Mouse (Mus musculus) cerebellum, adult (tissue): ENCODE measurements around the gene Cd300ld3.

Source experiments
- ATAC-seq: cut with Nextera tagmentation; 2 replicates; pipeline ENCODE4 v1.9.2; 2017; ENCODE audit warnings: mild to moderate bottlenecking, moderate library complexity, mixed read lengths; ENCODE audit not compliant: insufficient number of reproducible peaks, low FRiP score, low TSS enrichment

Gene Cd300ld3

DNA sequence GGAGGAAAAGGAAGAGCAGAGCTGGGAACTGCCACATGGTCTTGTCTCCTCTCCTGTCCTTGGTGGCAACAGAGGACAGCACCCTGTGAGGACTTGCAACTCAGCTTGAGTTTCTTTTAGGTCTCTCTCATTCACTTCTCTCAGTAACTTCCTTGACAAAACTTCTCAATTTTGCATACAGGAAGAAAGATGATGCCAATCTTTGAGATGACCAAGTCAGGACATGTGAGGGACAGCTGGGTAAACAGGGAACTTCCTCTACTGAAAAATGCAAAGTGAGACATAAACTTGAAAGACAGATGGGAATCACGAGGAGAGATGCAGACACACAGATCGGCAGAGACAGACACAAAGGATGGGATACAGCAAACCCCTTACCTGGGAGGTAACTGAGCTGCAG is at the start of gene Cd300ld3:
TSS of gene Cd300ld3 (minus strand) at position 151 of the 400 bp plus-strand sequence.
- ATAC-seq: no peak

DNA sequence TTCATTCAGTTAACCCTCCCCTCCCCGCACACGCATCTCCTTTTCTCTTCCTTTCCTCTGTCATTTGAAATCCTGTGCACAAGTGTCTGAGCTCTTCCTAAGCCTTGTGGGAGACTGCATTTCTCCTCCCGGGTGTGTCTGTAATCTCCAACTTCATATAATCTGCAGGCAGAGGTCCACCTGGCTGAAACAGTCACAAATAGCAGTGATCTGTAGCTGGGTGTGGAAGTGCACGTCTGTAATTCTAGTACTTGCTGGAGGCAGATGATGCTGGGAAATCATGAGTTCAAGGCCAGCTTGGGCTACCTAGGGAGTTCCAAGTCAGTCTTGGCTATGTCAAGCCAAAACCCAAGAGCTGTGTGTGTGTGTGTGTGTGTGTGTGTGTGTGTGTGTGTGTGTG is 43.9 kb upstream of the Cd300ld3 start:
- no peak for ATAC-seq

DNA sequence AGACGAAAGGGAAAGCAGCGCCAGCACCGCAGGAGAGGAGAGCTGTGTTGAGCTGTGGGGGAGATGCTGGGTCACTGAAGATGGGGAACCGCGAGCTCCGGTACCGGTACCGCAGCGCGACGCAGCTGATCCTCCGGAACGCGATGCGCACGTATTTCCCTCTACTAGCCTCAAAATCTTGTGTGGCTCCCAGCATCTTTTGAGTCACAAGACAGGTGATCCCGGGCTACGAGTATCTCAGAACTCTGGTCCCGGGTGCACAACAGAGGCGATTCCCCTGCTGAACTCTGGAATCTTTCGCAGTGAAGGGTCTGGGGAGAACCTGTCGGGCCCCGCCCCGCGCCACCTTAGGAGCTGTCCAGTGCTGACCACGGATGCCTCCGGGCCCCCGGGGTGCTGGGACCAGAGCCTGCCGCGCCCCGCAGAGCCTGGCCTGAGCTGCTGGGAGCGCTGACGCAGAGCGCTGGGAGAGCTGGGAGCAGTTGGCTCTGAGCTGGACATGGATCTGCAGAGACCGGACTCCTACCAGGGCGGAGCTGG is 43.2 kb upstream of the Cd300ld3 start, which contains the start of gene Rab37:
TSS of gene Rab37 (plus strand) at position 70 of the 540 bp plus-strand sequence.
- peak; percentile 88; the same call in 1 of the 2 replicates for ATAC-seq

DNA sequence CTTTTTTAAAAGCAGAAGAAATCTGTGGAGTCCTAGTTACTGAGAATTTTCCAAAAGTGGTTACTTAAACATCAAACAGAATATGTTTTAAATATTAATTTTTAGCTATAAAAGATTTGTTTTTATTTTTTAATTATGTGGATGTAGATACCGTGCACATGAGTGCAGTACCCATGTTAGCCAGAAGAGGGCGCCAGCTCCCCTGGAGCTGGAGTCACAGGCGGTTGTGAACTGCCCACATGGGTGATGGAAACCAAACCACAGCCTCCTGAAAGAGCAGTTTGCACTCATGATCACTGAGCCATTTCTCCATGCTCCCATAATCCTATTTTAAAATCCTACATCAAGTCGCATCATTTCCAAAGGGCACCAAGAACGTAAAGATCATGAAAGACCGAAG is 41.6 kb upstream of the Cd300ld3 start:
- ATAC-seq: no peak

DNA sequence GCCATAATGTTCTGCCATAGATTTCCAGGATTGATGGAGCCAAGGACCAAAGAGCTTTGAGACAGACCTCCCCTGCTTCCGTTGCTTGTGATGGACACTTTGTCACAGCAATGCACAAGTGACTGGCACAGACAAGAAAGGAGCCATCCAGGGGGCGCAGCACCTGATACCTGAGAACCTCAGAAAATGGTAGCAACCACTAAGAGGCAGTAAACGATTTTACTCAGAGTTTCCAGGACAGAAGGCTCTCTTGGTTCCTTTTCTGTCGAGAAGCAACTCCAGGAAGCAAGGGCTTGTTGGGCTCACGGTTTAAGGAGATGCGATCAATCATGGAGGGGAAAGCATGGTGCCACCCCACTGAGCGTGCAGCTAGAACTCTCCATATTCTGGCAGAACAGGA is 38.0 kb upstream of the Cd300ld3 start:
- no peak for ATAC-seq

DNA sequence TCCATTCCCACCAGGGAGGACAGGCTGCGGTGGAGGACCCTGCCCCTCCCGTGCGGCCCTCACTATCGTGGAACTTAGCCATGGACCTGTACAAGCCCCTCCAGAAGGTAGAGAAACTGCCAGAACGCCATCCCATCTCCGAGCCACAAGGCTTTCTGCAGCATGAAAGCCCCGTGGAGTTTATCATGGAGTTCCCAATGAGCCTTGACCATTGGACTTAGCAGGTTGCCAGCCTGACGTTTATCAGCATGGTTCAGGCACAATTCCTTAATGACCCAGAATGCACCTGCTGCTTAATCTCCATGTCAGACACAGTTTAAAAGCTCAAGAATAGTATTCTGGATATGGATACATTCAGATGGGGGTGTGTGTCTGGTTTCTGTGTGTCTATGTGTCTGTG is 36.9 kb upstream of the Cd300ld3 start:
- ATAC-seq: no peak

DNA sequence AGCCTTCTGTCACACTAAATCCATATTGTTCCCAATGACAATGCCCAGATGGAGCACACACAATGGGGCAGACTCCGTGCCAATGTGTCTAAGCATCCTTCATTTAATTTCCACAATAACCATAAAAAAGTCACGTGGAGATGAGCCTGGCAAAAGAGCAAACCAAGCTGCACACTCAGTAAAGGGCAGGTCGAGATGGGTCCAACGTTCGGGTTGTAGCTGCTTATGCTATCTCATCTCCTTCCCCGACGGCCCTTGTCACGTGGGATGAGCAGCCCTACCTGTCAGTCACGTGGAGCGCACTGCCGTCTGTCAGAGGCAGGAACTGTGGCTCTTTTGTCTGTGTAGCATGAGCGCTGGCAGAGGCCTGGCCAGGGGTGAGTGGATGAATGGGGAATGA is 36.4 kb upstream of the Cd300ld3 start:
- no peak for ATAC-seq

DNA sequence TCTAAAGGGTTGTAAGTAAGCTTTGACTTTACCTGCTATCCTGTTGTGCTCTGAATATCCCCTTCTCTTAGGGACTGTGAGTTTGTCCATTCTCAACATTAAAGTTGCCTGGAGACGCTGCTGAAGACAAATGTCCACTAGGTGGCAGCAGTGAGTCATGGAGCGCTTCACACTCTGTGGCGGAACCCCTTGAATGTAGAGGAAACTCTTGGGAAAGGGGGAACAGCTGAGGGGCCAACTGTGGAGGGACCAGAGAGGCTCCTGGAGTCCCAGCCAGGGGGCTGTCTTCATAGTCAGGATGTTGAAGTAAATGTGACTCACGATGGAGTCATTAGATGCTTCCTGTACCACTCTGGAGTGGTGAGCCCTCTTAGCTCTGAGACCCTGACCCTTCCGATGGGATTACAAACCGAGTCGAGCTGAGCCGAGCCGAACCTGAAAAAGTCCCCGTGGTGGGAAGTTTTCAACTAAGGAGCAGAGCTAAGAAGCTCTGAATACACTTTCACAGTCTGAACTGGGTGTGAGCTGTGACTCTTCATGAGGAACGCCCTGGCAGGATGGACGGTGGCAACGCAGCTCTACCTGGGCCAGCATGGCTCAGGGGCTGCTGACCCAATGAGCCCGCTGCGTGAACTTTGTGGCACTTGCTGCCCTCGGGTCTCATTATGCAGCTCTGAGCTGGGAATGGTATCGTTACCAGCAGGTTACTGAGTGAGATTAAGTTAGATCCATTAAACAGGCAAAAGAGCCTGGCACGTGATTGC is 35.3 kb upstream of the Cd300ld3 start:
- no peak for ATAC-seq

DNA sequence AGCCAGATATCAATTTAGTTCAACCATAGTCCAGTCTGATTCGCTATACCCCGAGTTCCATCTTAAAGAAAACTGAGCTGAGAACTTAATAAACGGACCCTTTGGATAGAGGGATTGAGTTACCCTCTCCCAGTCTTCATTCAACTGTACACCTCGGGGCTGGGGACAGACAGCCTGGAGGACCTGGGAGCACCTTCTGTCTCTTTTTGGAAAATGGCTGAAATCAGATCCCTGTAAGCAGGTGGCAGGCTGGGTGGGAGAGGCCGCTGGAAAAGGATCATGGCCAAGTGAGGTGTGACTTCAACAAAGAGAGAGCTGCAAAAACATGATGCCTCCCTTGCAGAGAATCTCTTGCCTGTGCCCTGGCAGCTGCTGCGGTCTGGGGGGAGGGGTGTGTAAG is 34.0 kb upstream of the Cd300ld3 start:
- ATAC-seq: no peak

DNA sequence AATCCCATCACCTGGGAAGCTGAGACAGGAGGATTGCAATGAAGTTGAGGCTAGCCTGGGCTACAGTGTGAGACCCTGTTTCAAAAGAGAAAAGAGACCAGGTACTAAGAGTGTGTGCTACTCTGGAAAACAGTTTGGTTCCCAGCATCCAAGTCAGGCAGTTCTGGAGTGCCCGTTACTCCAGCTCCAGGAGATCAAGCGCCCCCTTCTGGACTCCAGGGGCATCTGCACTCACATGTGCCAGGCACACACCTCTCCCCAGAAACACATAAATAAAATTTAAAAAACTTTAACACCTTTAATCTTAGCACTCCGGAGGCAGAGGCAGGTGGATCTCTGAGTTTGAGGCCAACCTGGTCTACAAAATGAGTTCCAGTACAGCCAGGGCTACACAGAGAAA is 33.2 kb upstream of the Cd300ld3 start:
- ATAC-seq: no peak

DNA sequence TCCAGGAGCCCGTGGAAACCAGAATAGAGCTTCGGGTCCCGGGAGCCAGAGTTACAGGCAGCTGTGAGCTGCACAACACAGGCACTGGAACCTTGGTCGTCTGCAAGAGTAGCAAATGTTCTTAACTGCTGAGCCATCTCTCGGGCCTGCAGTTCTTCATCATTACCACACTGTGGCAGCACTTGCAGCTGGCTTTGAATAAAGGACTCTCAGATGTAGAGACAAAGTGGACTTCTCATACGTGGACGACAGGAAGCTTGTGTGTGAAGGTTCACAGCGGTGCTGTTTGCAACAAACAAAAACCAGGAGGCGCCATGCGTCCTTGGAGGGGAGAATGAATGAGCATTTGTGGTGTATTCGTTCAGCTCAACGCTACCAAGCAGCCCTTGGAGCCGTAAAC is 32.7 kb upstream of the Cd300ld3 start:
- ATAC-seq: no peak

DNA sequence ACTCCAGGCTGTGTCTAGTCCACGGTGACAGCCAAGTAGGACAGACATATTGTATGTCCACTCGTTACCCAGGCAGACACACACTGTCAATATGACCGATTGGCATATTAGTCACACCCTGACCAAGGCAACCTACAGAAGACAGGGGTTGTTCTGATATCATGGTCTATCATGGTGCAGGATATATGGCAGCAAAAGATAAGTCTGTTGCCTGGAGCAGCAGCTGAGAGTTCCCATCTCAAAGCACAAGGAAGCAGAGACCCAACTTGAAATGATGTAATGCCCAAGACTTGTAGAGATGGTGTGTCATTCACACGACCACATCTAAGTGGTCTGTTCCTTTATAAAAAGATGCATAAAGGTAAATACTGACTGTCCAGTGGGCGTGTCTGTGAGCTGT is 30.5 kb upstream of the Cd300ld3 start:
- no peak for ATAC-seq

DNA sequence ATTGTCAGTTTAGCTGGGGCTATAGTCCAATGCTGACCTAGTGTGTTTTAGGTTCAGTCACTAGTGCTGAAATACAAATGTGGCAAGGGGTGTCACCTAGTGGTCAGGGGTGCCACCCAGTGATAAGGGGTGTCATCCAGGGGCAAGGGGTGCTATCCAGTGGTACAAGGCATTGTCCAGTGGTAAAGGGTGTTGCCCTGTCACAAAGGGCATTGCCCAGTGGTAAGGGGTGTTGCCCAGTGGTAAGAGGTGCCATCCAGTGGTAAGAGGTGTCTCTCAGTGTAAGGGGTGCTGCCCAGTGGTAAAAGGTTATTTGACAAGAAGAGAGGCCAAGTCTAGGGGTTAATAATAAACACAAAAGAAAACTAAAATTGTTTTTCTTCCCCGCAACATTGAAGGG is 29.2 kb upstream of the Cd300ld3 start:
- no peak for ATAC-seq

DNA sequence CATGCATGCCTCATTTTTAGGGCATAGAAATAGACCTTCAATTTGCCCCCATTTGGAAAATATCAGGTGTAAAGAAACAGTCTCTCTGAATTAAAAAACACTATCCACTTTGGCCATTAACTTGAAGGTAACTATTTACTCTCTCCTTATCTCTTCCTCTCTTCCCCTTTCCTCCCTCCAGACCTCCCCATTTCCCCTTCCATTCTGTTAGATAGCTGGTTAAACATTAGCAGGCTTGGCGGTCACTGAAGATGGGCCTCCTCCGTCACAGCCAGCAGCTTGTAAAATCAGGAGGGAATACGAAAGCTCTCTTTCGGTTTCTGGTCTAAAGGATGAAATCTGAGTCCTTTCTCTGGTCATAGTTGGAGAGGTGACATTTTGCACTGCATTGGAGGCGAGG is 27.6 kb upstream of the Cd300ld3 start:
- ATAC-seq: no peak

DNA sequence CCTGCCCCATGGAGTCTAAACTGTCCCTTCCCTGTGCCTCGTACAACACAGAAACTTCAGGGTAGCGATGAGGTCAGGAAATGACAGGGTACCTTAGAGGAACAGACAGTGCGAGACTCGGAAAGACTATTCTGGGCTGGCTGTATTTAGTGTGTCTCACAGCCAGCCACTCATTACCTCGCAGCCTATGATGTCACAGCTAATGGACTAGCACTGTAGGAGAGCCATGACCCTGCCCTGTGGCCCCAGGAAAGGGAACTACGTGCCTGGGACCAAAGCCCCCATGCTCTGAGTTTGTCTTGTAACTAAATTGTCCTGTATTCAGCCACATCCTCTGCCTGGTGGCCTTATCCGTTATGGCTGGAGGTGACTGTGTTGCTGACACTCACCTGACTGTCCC is 27.2 kb upstream of the Cd300ld3 start:
- ATAC-seq: no peak

DNA sequence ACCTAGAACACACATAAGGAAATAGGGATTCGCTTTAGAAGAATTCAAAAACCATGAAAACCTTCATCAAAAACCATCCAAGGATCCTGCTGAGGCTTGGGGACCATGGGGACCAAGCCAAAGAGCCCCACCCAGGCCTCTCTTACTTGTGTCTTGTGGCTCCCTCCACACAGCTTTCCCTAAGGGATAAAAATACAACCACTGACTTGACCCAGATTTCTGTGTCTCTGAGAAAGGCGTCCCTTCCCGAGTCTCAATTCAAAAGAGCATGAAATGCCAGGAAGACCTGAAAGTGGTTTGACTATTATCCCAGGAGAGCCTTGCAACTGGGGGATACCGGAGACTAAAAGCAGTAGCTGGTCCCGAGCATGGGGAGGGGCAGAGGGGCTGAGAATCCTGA is 24.8 kb upstream of the Cd300ld3 start:
- no peak for ATAC-seq

DNA sequence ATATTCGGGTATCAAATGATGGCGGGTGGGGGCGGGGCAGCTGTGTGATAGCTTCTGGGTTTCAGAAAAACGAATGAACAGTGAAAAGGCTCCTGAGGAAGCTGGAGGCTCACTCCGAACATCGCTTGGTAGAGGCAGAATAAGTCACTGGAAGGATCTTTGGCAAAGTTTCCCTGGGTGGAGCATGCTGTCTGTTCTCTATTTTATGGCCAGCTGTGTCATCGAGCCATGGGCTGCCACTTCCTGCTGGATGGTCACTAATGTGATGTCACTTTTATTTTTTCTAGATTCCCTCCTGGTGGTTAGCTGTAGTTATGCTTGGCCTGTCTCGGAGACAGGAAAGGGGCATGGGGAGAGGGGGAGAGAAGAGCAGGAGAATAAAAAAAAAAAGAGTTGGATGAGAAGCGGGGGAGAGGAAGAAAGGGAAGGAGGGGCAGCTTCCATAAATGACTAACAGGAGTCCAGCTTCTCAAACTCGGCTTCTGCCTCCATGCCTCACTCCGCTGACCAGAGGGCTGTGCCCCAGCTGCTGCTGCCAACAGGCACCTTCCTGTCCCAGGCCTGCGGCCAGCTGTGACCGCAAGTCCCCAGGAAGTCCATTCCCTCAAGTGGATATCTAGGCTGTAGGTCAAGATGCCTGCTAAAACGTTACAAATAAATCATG is 23.6 kb upstream of the Cd300ld3 start:
- no peak for ATAC-seq

DNA sequence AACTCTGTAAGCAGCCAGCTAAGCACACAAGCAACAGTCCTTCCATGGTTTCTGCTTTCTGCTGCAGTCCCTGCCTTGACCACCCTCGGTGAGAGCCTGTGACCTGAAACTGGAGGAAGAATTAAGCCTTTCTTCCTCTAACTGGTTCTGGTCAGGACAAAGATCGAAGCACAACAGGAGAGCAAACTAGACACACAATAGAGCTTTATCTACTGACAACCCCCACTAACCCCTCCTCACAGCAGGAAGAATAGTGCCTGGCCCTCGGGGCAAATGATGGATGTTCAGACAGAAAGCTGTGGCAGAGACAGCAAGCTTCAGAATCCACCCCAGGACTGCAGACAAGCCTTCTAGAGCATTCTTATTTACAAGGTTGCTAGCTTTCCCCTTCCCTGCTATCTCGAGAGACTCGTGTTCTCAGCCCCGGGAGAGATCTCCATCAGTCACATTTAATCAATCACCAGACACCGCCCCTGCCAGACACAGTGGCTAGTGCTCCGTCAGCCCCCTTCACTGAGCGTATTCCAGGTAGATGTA is 22.9 kb upstream of the Cd300ld3 start:
- ATAC-seq: no peak

DNA sequence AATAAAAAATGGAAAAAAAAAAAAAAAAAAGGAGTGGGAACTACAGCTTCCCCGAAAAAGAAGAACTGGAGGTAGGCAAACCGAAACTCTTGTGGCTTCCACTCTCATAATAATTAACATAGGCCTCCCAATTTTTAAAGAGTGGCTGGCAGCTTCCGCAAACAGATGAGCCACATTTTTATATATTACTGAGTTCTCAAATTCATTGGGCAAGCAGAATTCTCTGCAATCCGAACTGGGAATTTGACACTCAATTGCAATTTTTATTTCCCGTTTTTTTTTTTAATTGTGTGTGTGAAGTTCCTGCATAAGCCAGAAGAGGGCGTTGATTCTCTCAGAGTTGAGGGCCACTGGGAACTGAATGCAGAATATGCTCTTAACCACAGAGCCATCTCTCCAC is 18.6 kb upstream of the Cd300ld3 start:
- no peak for ATAC-seq

DNA sequence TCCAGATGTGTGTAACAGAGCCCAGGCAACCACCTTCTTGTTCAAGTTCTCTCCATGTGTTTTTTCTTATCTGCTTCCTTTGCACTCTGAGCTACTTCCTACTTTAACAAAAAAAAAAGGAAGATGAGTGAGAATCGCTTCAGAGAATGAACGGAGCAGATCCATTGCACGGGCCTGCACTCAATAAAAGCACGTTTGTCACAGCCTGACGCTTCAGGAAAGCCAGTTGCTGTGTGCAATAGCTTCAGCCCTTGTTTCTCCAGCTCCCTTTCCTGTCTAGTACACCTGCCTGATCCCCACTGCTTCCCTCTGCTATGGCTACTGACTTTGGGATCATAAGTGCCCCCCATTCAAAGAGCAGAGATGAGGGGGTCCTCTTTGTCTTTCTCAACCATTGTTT is 13.9 kb upstream of the Cd300ld3 start, which contains the start of gene Cd300e:
TSS of gene Cd300e (minus strand) at position 101 of the 400 bp plus-strand sequence.
- ATAC-seq: no peak

DNA sequence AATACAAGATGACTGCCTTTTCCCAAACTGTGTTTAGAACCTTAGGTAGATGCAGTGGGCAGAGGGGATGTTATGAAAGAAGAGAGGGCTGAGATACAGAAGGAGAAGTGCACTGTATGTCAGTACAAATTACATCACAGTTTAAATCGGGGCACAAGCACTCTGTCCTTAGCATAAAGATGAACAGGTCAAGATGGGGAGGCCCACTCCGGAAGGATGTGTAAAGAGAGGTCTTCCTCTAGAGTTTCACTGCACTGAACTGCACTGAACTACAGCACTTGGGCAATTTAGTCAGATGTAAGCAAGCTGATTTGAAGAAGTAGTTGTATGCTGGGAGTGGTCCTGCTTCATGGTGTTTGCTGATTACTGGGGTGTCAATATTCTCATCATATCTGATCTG is 11.6 kb upstream of the Cd300ld3 start:
- ATAC-seq: no peak
